Mouse (Mus musculus): ENCODE measurements around the gene Mroh9. TPM values are rescaled to one million over a fixed set of nuclear protein-coding genes. Genes with fewer than 3 reads are reported as not detected.

The Mroh9 gene
- not detected in 2 replicates for polyA plus RNA-seq (2012; rRNA removed; ENCODE audit: low replicate concordance)

DNA sequence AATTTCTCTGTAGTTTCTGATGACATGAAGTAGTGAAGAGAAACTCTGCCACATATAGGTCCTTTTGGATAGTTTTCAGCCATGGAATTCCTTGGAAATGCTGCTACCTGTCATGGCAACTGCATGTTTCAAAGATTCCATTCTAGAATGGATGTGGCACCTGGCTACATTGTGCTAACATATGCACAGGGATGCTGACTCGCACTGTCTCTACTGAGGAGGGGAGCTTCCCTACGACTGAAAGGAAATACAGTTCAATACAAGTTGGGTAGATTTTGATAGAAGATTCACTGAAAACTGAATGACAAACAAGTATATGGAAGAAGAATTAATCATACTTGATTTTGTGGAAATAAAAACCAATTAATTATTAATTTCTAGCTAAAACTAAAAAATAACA is at the start of gene Mroh9:
Gene Mroh9, minus strand, starts transcription at position 101 of the 400 bp plus-strand sequence.

DNA sequence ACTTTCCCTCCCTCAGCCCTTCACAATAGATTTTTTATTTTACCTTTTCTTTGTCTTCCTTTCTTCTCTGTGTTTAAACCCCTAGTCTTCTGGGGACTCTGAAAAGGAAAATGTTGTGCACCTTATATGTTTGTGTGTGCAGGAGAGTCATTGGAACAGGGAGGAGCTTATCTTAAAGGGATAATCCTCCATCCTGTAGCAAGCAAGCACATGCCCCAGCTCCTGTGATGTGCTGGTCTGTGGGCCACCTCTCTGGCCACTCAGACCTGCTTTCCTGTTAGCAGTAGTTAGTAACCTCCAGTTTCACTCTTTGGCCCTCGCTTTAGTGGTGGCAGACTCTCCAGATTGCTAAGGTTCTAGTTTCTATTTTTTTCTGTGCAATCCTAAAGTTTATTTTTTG is 101.0 kb downstream of the Mroh9 start, which contains the start of gene Fmo3:
Gene Fmo3, minus strand, starts transcription at position 101 of the 400 bp plus-strand sequence.

Other genes with a start within 250 kb of the Mroh9 start
- 102 and 125 TPM in 2 replicates for gene Fmo1, start 219.1 kb downstream of the Mroh9 start, polyA plus RNA-seq (2012; rRNA removed; ENCODE audit: low replicate concordance)
- 16.0 and 23.8 TPM in 2 replicates for gene Fmo2, start 186.9 kb downstream of the Mroh9 start, polyA plus RNA-seq (2012; rRNA removed; ENCODE audit: low replicate concordance)
- 0.13 TPM in 1 of 2 replicates, not detected in the other for gene Fmo6, start 148.2 kb downstream of the Mroh9 start, polyA plus RNA-seq (2012; rRNA removed; ENCODE audit: low replicate concordance)
- not detected in 2 replicates for gene Fmo3, start 101.1 kb downstream of the Mroh9 start, polyA plus RNA-seq (2012; rRNA removed; ENCODE audit: low replicate concordance)
- gene Prrx1, start 228.0 kb upstream of the Mroh9 start, polyA plus RNA-seq (2012; rRNA removed; ENCODE audit: low replicate concordance): 13.3 and 30.3 TPM in 2 replicates

Data from subcutaneous adipose tissue, adult 2 months (tissue).